Mouse (Mus musculus) E14TG2a.4 (cell line): ENCODE data around the gene Cc2d1a.

Source experiments
- CTCF ChIP-seq: conservative IDR thresholded peaks from 2 replicates; pipeline ENCODE4 v1.5.1; 2014; ENCODE audit warnings: low read length
- NANOG ChIP-seq: IDR thresholded peaks from 2 replicates; pipeline ENCODE4 v1.6.1; 2014; ENCODE audit warnings: borderline replicate concordance, low read length, mixed read lengths

GRCm38 (mm10) chr8:84193161-84193560 lies 45.4 kb upstream of the Cc2d1a start:
- no peak for TF ChIP-seq CTCF
- no peak for TF ChIP-seq NANOG
